Mouse (Mus musculus): ENCODE results near the gene Gm8994. TPM values are rescaled to one million over a fixed set of nuclear protein-coding genes. Genes with fewer than 3 reads are reported as not detected.
"Not testable (repeated sequence)": the region's sequence is repeated elsewhere in the genome, so short reads cannot be mapped to it uniquely, and the experiment has no call there.

Gene Gm8994
- total RNA-seq (2014; rRNA removed) (not detected in 2 replicates), polyA plus RNA-seq (2015; fragmentation: Nextera tagmentation; extraction: Ambion mirVana) (not detected in 2 replicates)

GRCm38 (mm10) chr6:136327239-136327638 lies at the start of gene Gm8994:
Gm8994 (plus strand) TSS chr6:136327539.
- not testable (repeated sequence) for H3K4me1 ChIP-seq (ENCODE audit: insufficient read depth, low read length); H3K9ac ChIP-seq (replicated peaks; ENCODE audit: low read length); H3K9me3 ChIP-seq (ENCODE audit: low read length); H3K27me3 ChIP-seq (ENCODE audit: insufficient read depth, low read length); ATAC-seq; H3K4me2 ChIP-seq (ENCODE audit: low read depth, low read length); H3K4me3 ChIP-seq (ENCODE audit: low read length); DNase-seq (ENCODE audit: low spot score); H3K36me3 ChIP-seq (ENCODE audit: insufficient read depth, low read length); H3K27ac ChIP-seq
- 93% methylated on average over 4 of the region's 4 CpGs for WGBS

- Histone ChIP-seq H3K4me2 (ENCODE audit: low read depth, low read length) (no peak overlapping the region), H3K9me3 (ENCODE audit: low read length) (no peaks in the 10 kb centered on the region), H3K36me3 (ENCODE audit: insufficient read depth, low read length) (no peaks in the 10 kb centered on the region), H3K27me3 (ENCODE audit: insufficient read depth, low read length) (no peaks in the 10 kb centered on the region), H3K4me3 (ENCODE audit: low read length) (no peak overlapping the region), H3K27ac (no peak overlapping the region), H3K4me1 (ENCODE audit: insufficient read depth, low read length) (no peaks in the 10 kb centered on the region), H3K9ac (replicated peaks; ENCODE audit: low read length) (no peak overlapping the region)
- ATAC-seq = no peak
- no peak for TF ChIP-seq CTCF (IDR thresholded peaks at IDR 0.05; ENCODE audit: low read depth)
- 79% methylated on average over 4 of the region's 4 CpGs for WGBS
- DNase-seq (ENCODE audit: low spot score) = no peak
Measured at GRCm38 (mm10) chr6:136277685-136278084, 49.7 kb upstream of the Gm8994 start.

- TF ChIP-seq CTCF (IDR thresholded peaks at IDR 0.05; ENCODE audit: low read depth) = no peak
- Histone ChIP-seq H3K27ac (no peak overlapping the region), H3K27me3 (ENCODE audit: insufficient read depth, low read length) (no peaks in the 10 kb centered on the region), H3K9me3 (ENCODE audit: low read length) (no peaks in the 10 kb centered on the region), H3K4me1 (ENCODE audit: insufficient read depth, low read length) (no peaks in the 10 kb centered on the region), H3K4me3 (ENCODE audit: low read length) (no peak overlapping the region), H3K9ac (replicated peaks; ENCODE audit: low read length) (no peak overlapping the region), H3K4me2 (ENCODE audit: low read depth, low read length) (no peak overlapping the region), H3K36me3 (ENCODE audit: insufficient read depth, low read length) (no peaks in the 10 kb centered on the region)
- ATAC-seq = peak; percentile 45; the same call in 1 of the 2 replicates
- peak; percentile 23 for DNase-seq (ENCODE audit: low spot score)
- 65% methylated on average over 8 of the region's 8 CpGs for WGBS
Measured at GRCm38 (mm10) chr6:136284565-136284964, 42.8 kb upstream of the Gm8994 start.

- WGBS = 74% methylated on average over 11 of the region's 11 CpGs
- no peak for ATAC-seq
Measured at GRCm38 (mm10) chr6:136286180-136286579, 41.2 kb upstream of the Gm8994 start.

GRCm38 (mm10) chr6:136286589-136286988 lies 40.8 kb upstream of the Gm8994 start:
- Histone ChIP-seq H3K27ac (no peak overlapping the region), H3K9me3 (ENCODE audit: low read length) (no peaks in the 10 kb centered on the region), H3K36me3 (ENCODE audit: insufficient read depth, low read length) (no peaks in the 10 kb centered on the region), H3K9ac (replicated peaks; ENCODE audit: low read length) (no peak overlapping the region), H3K4me2 (ENCODE audit: low read depth, low read length) (no peak overlapping the region), H3K27me3 (ENCODE audit: insufficient read depth, low read length) (no peaks in the 10 kb centered on the region), H3K4me1 (ENCODE audit: insufficient read depth, low read length) (no peaks in the 10 kb centered on the region), H3K4me3 (ENCODE audit: low read length) (no peak overlapping the region)
- peak; percentile 17 for DNase-seq (ENCODE audit: low spot score)
- ATAC-seq = no peak
- WGBS = 49% methylated on average over 4 of the region's 4 CpGs
- TF ChIP-seq CTCF (IDR thresholded peaks at IDR 0.05; ENCODE audit: low read depth) = no peak

More at GRCm38 (mm10) chr6:136286180-136286579, 41.2 kb upstream of the Gm8994 start:
- Histone ChIP-seq H3K4me3 (ENCODE audit: low read length) (no peak overlapping the region), H3K27ac (no peak overlapping the region), H3K9ac (replicated peaks; ENCODE audit: low read length) (no peak overlapping the region), H3K9me3 (ENCODE audit: low read length) (no peaks in the 10 kb centered on the region), H3K4me1 (ENCODE audit: insufficient read depth, low read length) (no peaks in the 10 kb centered on the region), H3K36me3 (ENCODE audit: insufficient read depth, low read length) (no peaks in the 10 kb centered on the region), H3K4me2 (ENCODE audit: low read depth, low read length) (no peak overlapping the region), H3K27me3 (ENCODE audit: insufficient read depth, low read length) (no peaks in the 10 kb centered on the region)
- DNase-seq (ENCODE audit: low spot score) = no peak
- TF ChIP-seq CTCF (IDR thresholded peaks at IDR 0.05; ENCODE audit: low read depth) = no peak

GRCm38 (mm10) chr6:136291424-136291823 lies 35.9 kb upstream of the Gm8994 start:
- no peak for DNase-seq (ENCODE audit: low spot score)

GRCm38 (mm10) chr6:136291951-136292714 lies 35.2 kb upstream of the Gm8994 start:
- TF ChIP-seq CTCF (IDR thresholded peaks at IDR 0.05; ENCODE audit: low read depth) = no peak
- no peaks in the 10 kb centered on the region for H3K36me3 ChIP-seq (ENCODE audit: insufficient read depth, low read length)
- H3K9ac ChIP-seq (replicated peaks; ENCODE audit: low read length) = no peak overlapping the region
- ATAC-seq = no peak
- no peak overlapping the region for H3K27ac ChIP-seq
- H3K9me3 ChIP-seq (ENCODE audit: low read length) = no peaks in the 10 kb centered on the region
- no peak overlapping the region for H3K4me3 ChIP-seq (ENCODE audit: low read length)
- H3K4me1 ChIP-seq (ENCODE audit: insufficient read depth, low read length) = no peaks in the 10 kb centered on the region
- no peaks in the 10 kb centered on the region for H3K27me3 ChIP-seq (ENCODE audit: insufficient read depth, low read length)
- no peak for DNase-seq (ENCODE audit: low spot score)
- no peak overlapping the region for H3K4me2 ChIP-seq (ENCODE audit: low read depth, low read length)
- WGBS = 70% methylated on average over 11 of the region's 11 CpGs

More at GRCm38 (mm10) chr6:136291424-136291823, 35.9 kb upstream of the Gm8994 start:
- Histone ChIP-seq H3K36me3 (ENCODE audit: insufficient read depth, low read length) (no peaks in the 10 kb centered on the region), H3K9ac (replicated peaks; ENCODE audit: low read length) (no peak overlapping the region), H3K27me3 (ENCODE audit: insufficient read depth, low read length) (no peaks in the 10 kb centered on the region), H3K9me3 (ENCODE audit: low read length) (no peaks in the 10 kb centered on the region), H3K4me1 (ENCODE audit: insufficient read depth, low read length) (no peaks in the 10 kb centered on the region), H3K27ac (no peak overlapping the region), H3K4me3 (ENCODE audit: low read length) (no peak overlapping the region), H3K4me2 (ENCODE audit: low read depth, low read length) (no peak overlapping the region)
- 78% methylated on average over 3 of the region's 3 CpGs for WGBS
- no peak for ATAC-seq
- TF ChIP-seq CTCF (IDR thresholded peaks at IDR 0.05; ENCODE audit: low read depth) = no peak
